Mouse (Mus musculus) adrenal gland (tissue): ENCODE measurements around the gene Kcnf1.

Experiments used
- intact Hi-C: fragments of 180-260 bp; cut with DNase I; formaldehyde crosslinking; loops from one replicate; pipeline ENCODE4 v1.15.1; 2025
- long read RNA-seq, 2 experiments: library from polyadenylated mRNA; unstranded; transcript quantifications; one replicate each; pipeline ENCODE4 v2.0.0; 2020; ENCODE audit warnings: borderline replicate concordance in 1 of 2; ENCODE audit not compliant: insufficient replicate concordance in 1 of 2

The Kcnf1 gene
- long read RNA-seq, experiment 1 = 0 reads
- long read RNA-seq, experiment 2 = 0 reads

- intact Hi-C loops = loop anchor here (5.0 kb wide), 1 partner anchor 144 kb away; no protein-coding TSS in a partner anchor
These were observed at the start of gene Kcnf1 for GRCm38 (mm10) chr12:17176757-17177092. Gene Kcnf1 (minus strand): TSS chr12:17176888.

GRCm38 (mm10) chr12:17225012-17225411, 48.3 kb upstream of the Kcnf1 start:
- intact Hi-C loops = no loop called here

- intact Hi-C loops = no loop called here
These were observed 46.4 kb upstream of the Kcnf1 start for GRCm38 (mm10) chr12:17223050-17223449.

GRCm38 (mm10) chr12:17221891-17222428, 45.3 kb upstream of the Kcnf1 start:
- intact Hi-C loops = no loop called here

- intact Hi-C loops = no loop called here
These were observed 43.9 kb upstream of the Kcnf1 start for GRCm38 (mm10) chr12:17220631-17221030.

- intact Hi-C loops = no loop called here
These were observed 42.4 kb upstream of the Kcnf1 start for GRCm38 (mm10) chr12:17219107-17219506.

- intact Hi-C loops = no loop called here
These were observed 41.7 kb upstream of the Kcnf1 start for GRCm38 (mm10) chr12:17218390-17218789.

GRCm38 (mm10) chr12:17215751-17216150, 39.1 kb upstream of the Kcnf1 start:
- intact Hi-C loops = no loop called here

GRCm38 (mm10) chr12:17202492-17203322, 26.0 kb upstream of the Kcnf1 start:
- intact Hi-C loops = no loop called here

- intact Hi-C loops = no loop called here
These were observed 21.9 kb upstream of the Kcnf1 start for GRCm38 (mm10) chr12:17198621-17199020.

GRCm38 (mm10) chr12:17194140-17194539, 17.5 kb upstream of the Kcnf1 start:
- intact Hi-C loops = no loop called here

GRCm38 (mm10) chr12:17193311-17193710, 16.6 kb upstream of the Kcnf1 start:
- intact Hi-C loops = no loop called here

GRCm38 (mm10) chr12:17192887-17193286, 16.2 kb upstream of the Kcnf1 start:
- intact Hi-C loops = no loop called here

- intact Hi-C loops = no loop called here
These were observed 7.7 kb upstream of the Kcnf1 start for GRCm38 (mm10) chr12:17184303-17184775.

GRCm38 (mm10) chr12:17183788-17184187, 7.1 kb upstream of the Kcnf1 start:
- intact Hi-C loops = no loop called here

- intact Hi-C loops = loop anchor here (5.0 kb wide), 1 partner anchor 144 kb away; no protein-coding TSS in a partner anchor
These were observed 489 bp downstream of the Kcnf1 start for GRCm38 (mm10) chr12:17176041-17176756.

GRCm38 (mm10) chr12:17175531-17175951, 1.1 kb downstream of the Kcnf1 start:
- intact Hi-C loops = loop anchor here (5.0 kb wide), 1 partner anchor 143 kb away; no protein-coding TSS in a partner anchor

GRCm38 (mm10) chr12:17175124-17175523, 1.6 kb downstream of the Kcnf1 start:
- intact Hi-C loops = loop anchor here (5.0 kb wide), 1 partner anchor 143 kb away; no protein-coding TSS in a partner anchor

- intact Hi-C loops = no loop called here
These were observed 2.4 kb downstream of the Kcnf1 start for GRCm38 (mm10) chr12:17174134-17174893.

GRCm38 (mm10) chr12:17170406-17170805, 6.3 kb downstream of the Kcnf1 start:
- intact Hi-C loops = no loop called here

- intact Hi-C loops = no loop called here
These were observed 10.6 kb downstream of the Kcnf1 start for GRCm38 (mm10) chr12:17166116-17166515.
